Mouse (Mus musculus): Measurements from ENCODE around the gene Rbfox3. TPM values are rescaled to one million over a fixed set of nuclear protein-coding genes. Genes with fewer than 3 reads are reported as not detected.

Rbfox3 gene
- polyA plus RNA-seq, 1 experiment from 2014 or later, result 0.36 TPM

GRCm38 (mm10) chr11:118890992-118891398, 20.4 kb downstream of the Rbfox3 start:
- Histone ChIP-seq H3K4me1 (replicated peaks) (no peaks in the 10 kb centered on the region), H3K27ac (no peak overlapping the region), H3K9ac (no peak overlapping the region), H3K27me3 (no peaks in the 10 kb centered on the region), H3K4me3 (replicated peaks) (no peak overlapping the region), H3K36me3 (no peaks in the 10 kb centered on the region), H3K9me3 (replicated peaks) (no peaks in the 10 kb centered on the region), H3K4me2 (no peak overlapping the region)
- no peak for DNase-seq
- 68% methylated on average over 16 of the region's 16 CpGs for WGBS (ENCODE audit: insufficient replicate concordance)
- ATAC-seq (ENCODE audit: low read depth), result no peak

- DNase-seq, result no peak
- ATAC-seq (ENCODE audit: low read depth), result no peak
- Histone ChIP-seq H3K4me1 (replicated peaks) (no peaks in the 10 kb centered on the region), H3K9ac (no peak overlapping the region), H3K4me3 (replicated peaks) (no peak overlapping the region), H3K9me3 (replicated peaks) (no peaks in the 10 kb centered on the region), H3K27ac (no peak overlapping the region), H3K4me2 (no peak overlapping the region), H3K27me3 (no peaks in the 10 kb centered on the region), H3K36me3 (no peaks in the 10 kb centered on the region)
- 35% methylated on average over 5 of the region's 5 CpGs for WGBS (ENCODE audit: insufficient replicate concordance)
Measured at GRCm38 (mm10) chr11:118890474-118890873, 20.9 kb downstream of the Rbfox3 start.

- no peak for ATAC-seq (ENCODE audit: low read depth)
- WGBS (ENCODE audit: insufficient replicate concordance), result 51% methylated on average over 4 of the region's 4 CpGs
Measured at GRCm38 (mm10) chr11:118889500-118889899, 21.9 kb downstream of the Rbfox3 start.

GRCm38 (mm10) chr11:118888426-118888825, 23.0 kb downstream of the Rbfox3 start:
- no peaks in the 10 kb centered on the region for H3K36me3 ChIP-seq
- 50% methylated on average over 8 of the region's 8 CpGs for WGBS (ENCODE audit: insufficient replicate concordance)
- H3K9me3 ChIP-seq (replicated peaks), result no peaks in the 10 kb centered on the region
- no peak overlapping the region for H3K4me3 ChIP-seq (replicated peaks)
- H3K4me2 ChIP-seq, result no peak overlapping the region
- no peak overlapping the region for H3K9ac ChIP-seq
- DNase-seq (no peak), ATAC-seq (ENCODE audit: low read depth) (no peak)
- H3K27ac ChIP-seq, result no peak overlapping the region
- no peaks in the 10 kb centered on the region for H3K27me3 ChIP-seq
- no peaks in the 10 kb centered on the region for H3K4me1 ChIP-seq (replicated peaks)

More at GRCm38 (mm10) chr11:118889500-118889899, 21.9 kb downstream of the Rbfox3 start:
- H3K27me3 ChIP-seq, result no peaks in the 10 kb centered on the region
- no peaks in the 10 kb centered on the region for H3K36me3 ChIP-seq
- no peak for DNase-seq
- H3K4me2 ChIP-seq, result no peak overlapping the region
- H3K27ac ChIP-seq, result no peak overlapping the region
- no peak overlapping the region for H3K4me3 ChIP-seq (replicated peaks)
- no peaks in the 10 kb centered on the region for H3K4me1 ChIP-seq (replicated peaks)
- no peaks in the 10 kb centered on the region for H3K9me3 ChIP-seq (replicated peaks)
- H3K9ac ChIP-seq, result no peak overlapping the region

- Histone ChIP-seq H3K9ac (no peak overlapping the region), H3K9me3 (replicated peaks) (no peaks in the 10 kb centered on the region), H3K27ac (no peak overlapping the region), H3K27me3 (no peaks in the 10 kb centered on the region), H3K4me1 (replicated peaks) (no peaks in the 10 kb centered on the region), H3K36me3 (no peaks in the 10 kb centered on the region), H3K4me3 (replicated peaks) (no peak overlapping the region), H3K4me2 (no peak overlapping the region)
- ATAC-seq (ENCODE audit: low read depth) (no peak), DNase-seq (no peak)
Measured at GRCm38 (mm10) chr11:118887206-118887605, 24.2 kb downstream of the Rbfox3 start.

GRCm38 (mm10) chr11:118886269-118886965, 25.0 kb downstream of the Rbfox3 start:
- no peak for ATAC-seq (ENCODE audit: low read depth)
- Histone ChIP-seq H3K4me2 (no peak overlapping the region), H3K9ac (no peak overlapping the region), H3K27ac (no peak overlapping the region), H3K36me3 (no peaks in the 10 kb centered on the region), H3K9me3 (replicated peaks) (no peaks in the 10 kb centered on the region), H3K4me3 (replicated peaks) (no peak overlapping the region), H3K4me1 (replicated peaks) (no peaks in the 10 kb centered on the region), H3K27me3 (no peaks in the 10 kb centered on the region)
- DNase-seq, result no peak
- 81% methylated on average over 11 of the region's 11 CpGs for WGBS (ENCODE audit: insufficient replicate concordance)

- H3K4me1 ChIP-seq (replicated peaks), result no peaks in the 10 kb centered on the region
- H3K4me3 ChIP-seq (replicated peaks), result no peak overlapping the region
- 58% methylated on average over 8 of the region's 8 CpGs for WGBS (ENCODE audit: insufficient replicate concordance)
- H3K9me3 ChIP-seq (replicated peaks), result no peaks in the 10 kb centered on the region
- no peak overlapping the region for H3K4me2 ChIP-seq
- no peaks in the 10 kb centered on the region for H3K27me3 ChIP-seq
- DNase-seq, result no peak
- ATAC-seq (ENCODE audit: low read depth), result no peak
- H3K9ac ChIP-seq, result no peak overlapping the region
- H3K27ac ChIP-seq, result no peak overlapping the region
- no peaks in the 10 kb centered on the region for H3K36me3 ChIP-seq
Measured at GRCm38 (mm10) chr11:118885604-118886003, 25.8 kb downstream of the Rbfox3 start.

- 0 out of 2 replicates have a peak, but pooled peaks cover 3% of the 10 kb centered on the region for H3K9me3 ChIP-seq (replicated peaks)
- 73% methylated on average over 16 of the region's 16 CpGs for WGBS (ENCODE audit: insufficient replicate concordance)
- DNase-seq (no peak), ATAC-seq (ENCODE audit: low read depth) (no peak)
- H3K9ac ChIP-seq, result no peak overlapping the region
- no peaks in the 10 kb centered on the region for H3K27me3 ChIP-seq
- no peak overlapping the region for H3K4me3 ChIP-seq (replicated peaks)
- H3K36me3 ChIP-seq, result no peaks in the 10 kb centered on the region
- H3K4me1 ChIP-seq (replicated peaks), result no peaks in the 10 kb centered on the region
- H3K4me2 ChIP-seq, result no peak overlapping the region
- no peak overlapping the region for H3K27ac ChIP-seq
Measured at GRCm38 (mm10) chr11:118885135-118885534, 26.3 kb downstream of the Rbfox3 start.

GRCm38 (mm10) chr11:118883143-118883542, 28.3 kb downstream of the Rbfox3 start:
- no peak for ATAC-seq (ENCODE audit: low read depth)
- Histone ChIP-seq H3K9ac (no peak overlapping the region), H3K27me3 (no peaks in the 10 kb centered on the region), H3K36me3 (no peaks in the 10 kb centered on the region), H3K4me2 (no peak overlapping the region), H3K27ac (no peak overlapping the region), H3K4me3 (replicated peaks) (no peak overlapping the region), H3K4me1 (replicated peaks) (no peaks in the 10 kb centered on the region), H3K9me3 (replicated peaks) (0 out of 2 replicates have a peak, but pooled peaks cover 3% of the 10 kb centered on the region)
- DNase-seq, result no peak
- WGBS (ENCODE audit: insufficient replicate concordance), result 52% methylated on average over 9 of the region's 9 CpGs

GRCm38 (mm10) chr11:118881786-118882495, 29.5 kb downstream of the Rbfox3 start:
- no peak for ATAC-seq (ENCODE audit: low read depth)
- Histone ChIP-seq H3K36me3 (no peaks in the 10 kb centered on the region), H3K27me3 (no peaks in the 10 kb centered on the region), H3K4me2 (no peak overlapping the region), H3K27ac (no peak overlapping the region), H3K9ac (no peak overlapping the region), H3K4me3 (replicated peaks) (no peak overlapping the region), H3K4me1 (replicated peaks) (no peaks in the 10 kb centered on the region), H3K9me3 (replicated peaks) (0 out of 2 replicates have a peak, but pooled peaks cover 3% of the 10 kb centered on the region)
- 33% methylated on average over 11 of the region's 11 CpGs for WGBS (ENCODE audit: insufficient replicate concordance)
- DNase-seq, result no peak

- ATAC-seq (ENCODE audit: low read depth) (no peak), DNase-seq (no peak)
- Histone ChIP-seq H3K4me1 (replicated peaks) (no peaks in the 10 kb centered on the region), H3K27ac (no peak overlapping the region), H3K9me3 (replicated peaks) (0 out of 2 replicates have a peak, but pooled peaks cover 3% of the 10 kb centered on the region), H3K4me2 (no peak overlapping the region), H3K4me3 (replicated peaks) (no peak overlapping the region), H3K27me3 (no peaks in the 10 kb centered on the region), H3K9ac (no peak overlapping the region), H3K36me3 (no peaks in the 10 kb centered on the region)
- 73% methylated on average over 8 of the region's 8 CpGs for WGBS (ENCODE audit: insufficient replicate concordance)
Measured at GRCm38 (mm10) chr11:118879466-118880150, 31.8 kb downstream of the Rbfox3 start.
